Mouse (Mus musculus) brown adipose tissue, adult 24 weeks (tissue): ENCODE results near the gene Dclk1. TPM values are rescaled to one million over a fixed set of nuclear protein-coding genes. Genes with fewer than 3 reads are reported as not detected.

Source experiments
- H3K27ac ChIP-seq: fragments of 200-500 bp; replicated peaks from 2 replicates; pipeline ENCODE4 v1.5.1; 2012; ENCODE audit warnings: low read depth, mild to moderate bottlenecking, low read length
- H3K4me1 ChIP-seq: fragments of 200-500 bp; 2 replicates; pipeline ENCODE4 v1.6.1; 2012; ENCODE audit warnings: low read length, mixed read lengths; ENCODE audit not compliant: control insufficient read depth, insufficient read depth, insufficient read length
- H3K4me3 ChIP-seq: fragments of 200-500 bp; 2 replicates; pipeline ENCODE4 v1.5.1; 2012; ENCODE audit warnings: low read depth, mild to moderate bottlenecking, low read length, moderate library complexity; ENCODE audit not compliant: insufficient read depth
- polyA plus RNA-seq: library from polyadenylated mRNA; stranded (reverse); fragments of >200 nt; gene quantifications from 2 replicates; pipeline ENCODE4 v1.2.4, GENCODE M21; 2012; ENCODE audit not compliant: missing spikeins, insufficient read depth, insufficient read length

Gene Dclk1
- polyA plus RNA-seq, 1 experiment = 2.6 TPM

DNA sequence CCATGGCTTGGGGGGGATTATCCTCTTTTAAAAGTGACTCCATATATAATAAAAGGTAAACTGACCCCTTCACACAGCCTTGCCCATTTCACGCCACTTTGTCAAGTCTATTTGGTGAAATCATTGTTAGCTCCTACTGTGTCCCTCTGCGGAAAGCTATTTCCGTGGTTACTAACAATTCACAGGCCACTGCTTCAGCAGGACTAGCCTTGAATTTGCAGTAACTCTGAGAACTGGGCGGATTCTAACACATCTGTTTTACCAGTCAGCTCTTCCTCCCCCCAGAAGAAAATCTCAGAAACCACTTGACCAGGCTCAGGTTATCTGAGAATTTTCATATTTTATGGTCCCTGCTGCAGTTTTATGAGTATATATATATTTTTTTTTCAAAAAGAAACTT is 253.7 kb downstream of the Dclk1 start:
- H3K27ac ChIP-seq = no peak overlapping the region
- H3K4me1 ChIP-seq = no peaks in the 10 kb centered on the region
- no peak overlapping the region for H3K4me3 ChIP-seq

- no peak overlapping the region for H3K4me3 ChIP-seq
- H3K27ac ChIP-seq = no peak overlapping the region
- no peaks in the 10 kb centered on the region for H3K4me1 ChIP-seq
These were observed 254.3 kb downstream of the Dclk1 start for GRCm38 (mm10) chr3:55496462-55496941.

DNA sequence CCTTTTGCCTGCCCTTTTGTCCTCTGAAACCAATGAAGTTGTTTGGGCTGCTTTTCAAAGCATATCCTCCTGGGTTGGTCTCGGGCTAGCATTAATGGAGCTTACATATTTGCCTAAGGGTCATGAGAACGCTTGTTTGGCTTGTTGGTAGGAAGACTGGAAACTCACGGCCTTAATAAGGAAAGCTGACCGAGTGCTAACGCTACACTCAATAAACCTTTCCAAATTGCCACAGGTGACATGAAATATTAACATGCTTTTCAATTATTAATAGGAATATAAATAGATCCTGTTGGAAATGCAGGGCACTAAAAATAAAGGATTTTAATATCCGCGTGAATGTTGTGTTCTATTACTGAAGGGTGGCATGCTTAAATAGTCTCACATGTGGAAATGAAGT is 257.1 kb downstream of the Dclk1 start:
- no peaks in the 10 kb centered on the region for H3K4me1 ChIP-seq
- no peak overlapping the region for H3K4me3 ChIP-seq
- no peak overlapping the region for H3K27ac ChIP-seq

- Histone ChIP-seq H3K27ac (no peak overlapping the region), H3K4me1 (no peaks in the 10 kb centered on the region), H3K4me3 (no peak overlapping the region)
These were observed 268.0 kb downstream of the Dclk1 start for GRCm38 (mm10) chr3:55510198-55510597.

DNA sequence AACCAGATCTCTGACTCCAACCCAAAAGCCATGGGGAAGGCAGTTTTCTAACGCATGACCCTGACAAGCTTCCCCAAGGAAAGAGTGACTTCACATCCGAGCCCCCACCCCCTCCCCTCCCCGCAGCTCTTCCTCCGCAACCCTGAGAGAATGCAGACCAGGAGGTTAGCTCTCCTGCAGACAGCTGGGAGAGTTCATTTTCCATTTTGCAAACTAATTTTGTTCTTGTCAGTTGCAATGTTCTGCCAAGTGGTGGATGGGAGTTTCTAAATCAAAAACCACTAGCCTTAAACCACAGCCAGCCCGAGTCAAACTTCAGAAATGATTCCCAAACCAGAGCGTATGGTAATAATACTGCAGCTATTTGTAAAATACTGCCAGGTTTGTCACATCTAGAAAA is 269.5 kb downstream of the Dclk1 start:
- H3K27ac ChIP-seq = no peak overlapping the region
- no peak overlapping the region for H3K4me3 ChIP-seq
- no peaks in the 10 kb centered on the region for H3K4me1 ChIP-seq

DNA sequence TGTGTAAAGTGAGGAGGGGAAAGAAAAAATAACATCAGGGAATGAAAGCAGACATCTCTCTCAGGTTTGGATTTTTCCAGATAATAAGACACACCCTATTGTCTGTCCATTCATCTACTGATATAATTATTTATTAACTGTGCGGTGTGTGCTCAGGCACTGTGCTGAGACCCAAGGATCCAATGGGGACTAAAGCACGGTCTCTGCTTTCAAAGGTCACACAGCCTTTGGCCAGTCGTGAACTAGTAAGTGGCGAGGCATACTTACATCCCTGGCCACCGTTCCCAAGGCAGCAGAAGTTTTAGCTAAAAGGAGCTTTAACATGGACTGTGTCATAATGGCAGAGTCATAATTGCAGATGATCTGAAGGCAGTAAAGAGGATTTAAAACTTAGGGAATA is 273.8 kb downstream of the Dclk1 start:
- no peak overlapping the region for H3K4me3 ChIP-seq
- H3K4me1 ChIP-seq = no peaks in the 10 kb centered on the region
- H3K27ac ChIP-seq = no peak overlapping the region

DNA sequence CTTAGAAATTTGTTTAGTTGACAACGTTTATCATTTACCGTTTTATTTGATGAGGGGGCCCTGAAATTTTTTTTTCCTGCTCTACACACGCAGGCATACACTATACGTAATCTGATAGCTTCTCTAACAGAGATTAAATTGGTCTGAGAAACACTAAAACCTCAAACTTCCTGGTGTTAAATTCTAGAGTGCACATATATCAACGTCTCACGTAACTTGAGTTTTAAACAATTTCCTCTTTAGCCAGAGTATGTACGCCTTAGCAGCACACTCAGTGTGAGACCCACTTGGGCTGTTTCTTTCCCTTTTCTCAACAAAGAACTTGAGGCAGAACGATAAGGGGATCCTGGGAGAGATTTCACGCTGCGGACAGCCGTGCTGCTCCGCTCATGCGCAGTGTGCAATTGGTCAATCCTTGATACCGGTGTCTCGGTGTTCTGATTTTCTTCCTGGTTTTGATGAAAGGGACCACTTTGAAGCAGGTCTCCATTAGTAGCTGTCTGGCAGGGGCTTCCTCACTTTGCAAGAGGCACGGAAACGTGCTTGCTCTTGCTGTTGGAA is 275.4 kb downstream of the Dclk1 start:
- Histone ChIP-seq H3K4me3 (peak overlapping the region; percentile 31), H3K27ac (no peak overlapping the region)

DNA sequence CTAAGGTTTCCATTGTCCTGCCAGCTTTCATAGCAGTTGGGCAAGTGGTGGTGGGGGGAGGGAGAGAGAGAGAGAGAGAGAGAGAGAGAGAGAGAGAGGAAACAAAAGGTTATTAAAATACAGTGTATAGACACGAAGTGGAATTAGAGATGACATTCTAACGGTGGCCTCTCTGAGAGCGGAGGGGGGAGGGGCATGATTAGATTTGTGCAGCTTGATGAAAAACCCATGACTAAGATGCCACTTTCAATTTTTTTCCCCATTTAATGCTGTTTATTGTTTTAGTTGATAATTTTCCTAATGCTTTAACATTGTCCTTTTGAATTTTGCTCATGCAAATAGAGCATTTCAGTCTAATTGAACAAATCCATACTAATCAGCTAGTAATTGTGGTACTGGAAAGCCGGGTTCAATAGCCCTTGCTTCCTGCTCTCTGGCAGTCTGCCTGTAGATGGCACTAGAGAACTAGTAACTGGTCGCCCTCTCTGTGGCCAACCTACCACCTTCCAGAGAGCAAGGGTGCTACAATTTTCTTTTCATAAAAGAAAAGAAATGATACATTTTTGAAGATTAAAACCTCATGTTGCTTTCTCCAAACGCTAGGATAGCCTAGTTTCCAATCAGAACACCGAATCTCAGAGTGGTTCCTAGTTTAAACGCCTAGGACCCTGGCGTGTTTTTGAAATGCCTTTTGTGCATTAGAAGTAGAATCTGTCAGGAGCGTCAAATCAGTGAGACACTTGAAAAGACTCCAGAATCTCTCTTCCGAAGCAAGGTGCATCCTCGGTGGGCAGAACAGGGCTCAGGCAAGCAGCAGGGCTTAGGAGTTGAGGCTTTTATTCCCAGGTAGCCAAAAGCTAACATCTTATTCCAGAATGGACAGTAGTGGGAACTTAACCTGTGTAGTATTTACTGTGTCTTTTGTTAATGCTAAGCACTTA is 278.3 kb downstream of the Dclk1 start:
- Histone ChIP-seq H3K4me1 (no peaks in the 10 kb centered on the region), H3K27ac (no peak overlapping the region), H3K4me3 (no peak overlapping the region)

More for the DNA sequence above, 275.4 kb downstream of the Dclk1 start:
- no peaks in the 10 kb centered on the region for H3K4me1 ChIP-seq

DNA sequence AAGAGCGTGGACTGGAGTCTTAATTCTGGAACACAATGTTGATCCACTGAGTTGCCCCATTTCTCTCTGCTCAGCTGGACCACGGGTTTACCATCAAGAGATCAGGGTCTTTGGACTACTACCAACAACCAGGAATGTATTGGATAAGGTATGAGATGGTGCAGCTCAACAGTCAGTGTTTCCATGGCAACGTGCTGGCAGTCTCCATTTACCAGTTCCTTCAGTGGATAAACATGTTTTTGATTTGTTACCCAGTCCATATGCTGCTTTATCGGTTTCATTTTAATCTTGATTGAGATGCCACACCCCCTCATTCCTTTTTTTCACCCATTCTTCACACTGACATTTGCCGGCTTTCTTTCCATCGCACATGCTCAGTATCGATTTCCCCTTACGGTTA is 279.6 kb downstream of the Dclk1 start:
- no peak overlapping the region for H3K4me3 ChIP-seq
- H3K27ac ChIP-seq = no peak overlapping the region
- no peaks in the 10 kb centered on the region for H3K4me1 ChIP-seq

DNA sequence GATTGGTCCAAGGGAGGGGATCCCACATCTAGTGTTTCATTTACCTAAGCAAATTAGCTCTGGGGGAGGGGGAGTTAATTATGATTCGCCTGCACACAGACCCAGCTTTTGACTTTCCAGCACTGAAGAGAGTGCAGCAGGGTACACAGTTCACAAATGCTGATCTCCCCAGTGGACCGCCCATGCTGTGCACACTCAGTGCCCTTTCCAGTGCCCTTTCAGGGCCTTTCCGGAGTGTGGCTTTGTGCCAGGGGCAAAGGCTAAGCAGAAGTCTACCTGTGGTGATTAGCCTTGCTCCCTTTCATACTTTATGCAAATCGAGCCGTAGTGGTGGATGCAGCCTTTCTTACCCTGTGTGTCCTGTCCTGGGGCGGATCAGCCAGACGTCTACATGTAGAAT is 281.1 kb downstream of the Dclk1 start:
- Histone ChIP-seq H3K4me1 (no peaks in the 10 kb centered on the region), H3K4me3 (no peak overlapping the region), H3K27ac (no peak overlapping the region)

DNA sequence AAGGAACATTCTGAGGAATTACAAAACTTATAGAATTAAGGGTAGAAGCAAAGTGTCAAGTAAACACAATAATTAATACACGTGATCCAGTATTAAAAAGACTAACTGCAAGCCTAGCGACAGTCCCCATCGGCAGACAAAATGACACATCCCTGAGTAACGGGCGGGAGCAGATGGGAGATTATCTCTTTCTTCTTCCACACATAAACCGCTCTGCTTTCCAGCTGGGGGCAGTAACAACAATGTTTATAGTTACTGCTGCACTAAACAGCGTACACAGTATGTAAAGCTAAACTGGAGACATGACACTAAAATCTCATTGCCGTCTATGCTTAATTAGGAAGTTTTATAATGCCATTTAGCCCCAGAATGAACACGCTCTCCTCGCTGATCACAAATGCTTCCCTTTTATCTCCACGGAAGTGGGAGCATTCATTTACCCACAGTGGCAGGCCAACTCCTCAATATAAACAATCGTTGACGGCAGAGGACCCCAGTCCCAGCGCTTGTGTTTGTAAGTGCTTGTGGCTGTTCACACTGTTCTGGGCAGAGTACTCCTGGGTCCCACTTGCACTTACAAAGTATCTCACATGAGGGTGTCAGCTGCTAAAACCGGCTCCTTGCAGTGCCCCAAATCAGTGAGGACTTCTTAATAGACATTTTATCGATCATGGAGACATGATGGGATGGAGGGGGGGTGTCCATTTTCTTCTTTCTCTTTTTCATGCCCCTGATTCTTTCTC is 281.7 kb downstream of the Dclk1 start:
- Histone ChIP-seq H3K27ac (no peak overlapping the region), H3K4me3 (no peak overlapping the region), H3K4me1 (no peaks in the 10 kb centered on the region)

GRCm38 (mm10) chr3:55524491-55525195 is 282.5 kb downstream of the Dclk1 start:
- Histone ChIP-seq H3K27ac (no peak overlapping the region), H3K4me1 (no peaks in the 10 kb centered on the region), H3K4me3 (no peak overlapping the region)

- Histone ChIP-seq H3K4me3 (no peak overlapping the region), H3K27ac (no peak overlapping the region), H3K4me1 (no peaks in the 10 kb centered on the region)
These were observed 284.3 kb downstream of the Dclk1 start for GRCm38 (mm10) chr3:55526470-55526869.

DNA sequence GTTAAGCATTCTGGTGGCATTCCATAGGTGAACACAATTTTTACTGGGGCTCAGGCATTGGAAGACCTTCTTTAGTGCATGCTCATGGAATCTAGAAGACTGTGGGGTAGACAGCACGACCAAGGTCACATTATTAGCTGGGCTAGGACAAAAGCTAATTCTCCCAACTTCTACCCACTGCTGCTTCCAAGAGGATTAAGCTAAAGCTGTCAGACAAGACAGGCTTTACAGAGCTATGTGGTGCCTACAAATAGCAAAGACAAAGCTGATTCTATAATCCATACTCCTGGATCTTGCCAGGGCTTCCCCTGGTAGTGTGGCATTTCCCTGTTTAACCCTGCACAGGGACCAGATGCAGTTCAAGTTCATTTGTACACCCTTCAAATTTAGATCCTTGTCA is 285.4 kb downstream of the Dclk1 start:
- Histone ChIP-seq H3K4me3 (no peak overlapping the region), H3K27ac (no peak overlapping the region)

GRCm38 (mm10) chr3:55528012-55528411 is 285.8 kb downstream of the Dclk1 start:
- no peak overlapping the region for H3K4me3 ChIP-seq
- H3K27ac ChIP-seq = no peak overlapping the region
- no peaks in the 10 kb centered on the region for H3K4me1 ChIP-seq

More for the DNA sequence above, 285.4 kb downstream of the Dclk1 start:
- H3K4me1 ChIP-seq = no peaks in the 10 kb centered on the region
